Comparison of ENCODE assay signal across 10 mouse cellular contexts in the genomic region with DNA sequence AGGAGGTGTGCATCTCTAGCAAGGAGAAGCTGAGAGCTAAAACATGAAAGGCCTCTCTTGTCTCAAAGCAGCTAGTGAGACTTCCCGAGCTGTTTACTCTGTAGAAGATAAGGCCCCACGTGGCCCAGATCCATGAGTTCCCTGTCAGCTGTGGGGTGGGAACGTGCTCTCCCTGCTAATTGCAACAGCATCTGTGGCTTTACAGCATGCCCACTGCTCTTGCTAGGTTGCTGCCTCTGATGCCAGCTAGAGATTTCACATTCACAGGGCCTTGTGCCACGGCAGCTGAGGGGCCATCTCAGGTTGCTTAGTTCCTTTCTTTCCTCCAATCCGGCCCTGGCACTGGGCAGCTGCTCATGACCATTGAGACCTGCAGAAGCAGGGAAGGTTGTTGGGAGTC.
A peak's percentile ranks its signal among the peaks of the same experiment; 100 is the strongest.
DNase-seq lines count a peak whose midpoint lies in the region; ATAC-seq and TF ChIP-seq lines count a peak whose summit lies in the region.
"Had no signal": no experiment of that assay in that cellular context is flagged by ENCODE, and none has a peak within 500 bp of the region (broad histone marks: within the 10 kb centered on the region; RNA-seq: fewer than 3 reads in every experiment).

No protein-coding gene starts in this region.

- peak; percentile 49 for ATAC-seq in neural tube, embryonic 13.5 days (ENCODE audit: low read depth)
- ATAC-seq in midbrain, embryonic 12.5 days (ENCODE audit: low FRiP score, low read depth): 0 out of 2 replicates have a peak, but pooled peaks have one; percentile 27

- peak overlapping the region; percentile 53; the same call in 1 of the 2 replicates for H3K9ac ChIP-seq in neural tube, embryonic 13.5 days
- no peak overlapping the region for H3K9ac ChIP-seq in midbrain, embryonic 12.5 days (replicated peaks)
- H3K9ac ChIP-seq: heart, embryonic 13.5 days had no signal

- H3K27ac ChIP-seq in neural tube, embryonic 13.5 days (replicated peaks): peak overlapping the region; percentile 84
- H3K27ac ChIP-seq in midbrain, embryonic 12.5 days (replicated peaks): peak overlapping the region; percentile 64
- H3K27ac ChIP-seq in thymus, adult 2 months (ENCODE audit: control insufficient read depth, insufficient read depth, low read length): no peak overlapping the region
- H3K27ac ChIP-seq: heart, embryonic 13.5 days had no signal

- no peak overlapping the region for H3K4me2 ChIP-seq in neural tube, embryonic 13.5 days
- H3K4me2 ChIP-seq in midbrain, embryonic 12.5 days (replicated peaks): no peak overlapping the region
- H3K4me2 ChIP-seq: heart, embryonic 13.5 days; liver, embryonic 11.5 days had no signal

- no peak overlapping the region for H3K4me3 ChIP-seq in neural tube, embryonic 13.5 days
- no peak overlapping the region for H3K4me3 ChIP-seq in midbrain, embryonic 12.5 days
- no peak overlapping the region for H3K4me3 ChIP-seq in thymus, adult 2 months (ENCODE audit: control insufficient read depth, insufficient read depth, low read length)
- H3K4me3 ChIP-seq: heart, embryonic 13.5 days had no signal

- H3K36me3 ChIP-seq in neural tube, embryonic 13.5 days: no peaks in the 10 kb centered on the region
- no peaks in the 10 kb centered on the region for H3K36me3 ChIP-seq in midbrain, embryonic 12.5 days
- no peaks in the 10 kb centered on the region for H3K36me3 ChIP-seq in thymus, adult 2 months (ENCODE audit: control insufficient read depth, insufficient read depth, low read length)
- H3K36me3 ChIP-seq: heart, embryonic 13.5 days had no signal

- H3K27me3 ChIP-seq in neural tube, embryonic 13.5 days: no peaks in the 10 kb centered on the region
- H3K27me3 ChIP-seq in midbrain, embryonic 12.5 days: peaks cover 4% of the 10 kb centered on the region; the same call in 1 of the 2 replicates
- no peaks in the 10 kb centered on the region for H3K27me3 ChIP-seq in thymus, adult 2 months (ENCODE audit: control insufficient read depth, insufficient read depth, low read length)
- H3K27me3 ChIP-seq: heart, embryonic 13.5 days had no signal

- peaks cover 59% of the 10 kb centered on the region for H3K4me1 ChIP-seq in neural tube, embryonic 13.5 days (replicated peaks)
- H3K4me1 ChIP-seq in midbrain, embryonic 12.5 days: peaks cover 4% of the 10 kb centered on the region; the same call in 1 of the 2 replicates
- no peaks in the 10 kb centered on the region for H3K4me1 ChIP-seq in thymus, adult 2 months (replicated peaks; ENCODE audit: control insufficient read depth, insufficient read depth, low read length)

- no peak for TF ChIP-seq POLR2A in thymus, adult 2 months (IDR thresholded peaks at IDR 0.05; ENCODE audit: control insufficient read depth, extremely low read depth, insufficient read depth, low read length, poor library complexity)

- DNase-seq in cerebellum, postnatal 10 days: peak; percentile 64 to 72
- DNase-seq in cerebellum, adult 18-20 months: no peak
- DNase-seq in neural tube, embryonic 10.5 days (ENCODE audit: extremely low spot score, low spot score): no peak
- DNase-seq in telencephalon, adult 2 months (ENCODE audit: low read depth, low spot score): peak; percentile 61
- no peak for DNase-seq in thymus, adult 2 months
- no peak for DNase-seq in thymus, postnatal 10 days (ENCODE audit: low spot score in 2 of 2)

- TF ChIP-seq CTCF in thymus, adult 2 months (IDR thresholded peaks at IDR 0.05; ENCODE audit: borderline replicate concordance, control insufficient read depth, extremely low read depth, insufficient read depth, low read length, poor library complexity): no peak

- no peaks in the 10 kb centered on the region for H3K9me3 ChIP-seq in neural tube, embryonic 13.5 days
- H3K9me3 ChIP-seq in midbrain, embryonic 12.5 days: no peaks in the 10 kb centered on the region
- H3K9me3 ChIP-seq: heart, embryonic 13.5 days had no signal

- WGBS in neural tube, embryonic 13.5 days: 26% methylated on average over 5 of the region's 5 CpGs
- 61% methylated on average over 5 of the region's 5 CpGs for WGBS in midbrain, embryonic 12.5 days
- 59% methylated on average over 5 of the region's 5 CpGs for WGBS in thymus, adult 2 months

Comparison
In these comparisons a context has a peak if more than half of its experiments do, and no peak if none do; other contexts are left out.
1. DNase-seq: peak in cerebellum, postnatal 10 days (2 of 2) and telencephalon, adult 2 months (single experiment); none in cerebellum, adult 18-20 months (0 of 2), neural tube, embryonic 10.5 days (single experiment), thymus, adult 2 months (single experiment) and thymus, postnatal 10 days (0 of 2).